Mouse (Mus musculus) liver, embryonic 14.5 days (tissue): Measurements from ENCODE around the gene Depdc1b.

Experiments
- CTCF ChIP-seq: IDR thresholded peaks from 2 replicates; pipeline ENCODE4 v1.5.1; 2016; ENCODE audit warnings: antibody characterized with exemption, low read depth, control low read depth
- EP300 ChIP-seq: IDR thresholded peaks from 2 replicates; pipeline ENCODE4 v1.6.1; 2016; ENCODE audit warnings: antibody characterized with exemption, low read depth

DNA sequence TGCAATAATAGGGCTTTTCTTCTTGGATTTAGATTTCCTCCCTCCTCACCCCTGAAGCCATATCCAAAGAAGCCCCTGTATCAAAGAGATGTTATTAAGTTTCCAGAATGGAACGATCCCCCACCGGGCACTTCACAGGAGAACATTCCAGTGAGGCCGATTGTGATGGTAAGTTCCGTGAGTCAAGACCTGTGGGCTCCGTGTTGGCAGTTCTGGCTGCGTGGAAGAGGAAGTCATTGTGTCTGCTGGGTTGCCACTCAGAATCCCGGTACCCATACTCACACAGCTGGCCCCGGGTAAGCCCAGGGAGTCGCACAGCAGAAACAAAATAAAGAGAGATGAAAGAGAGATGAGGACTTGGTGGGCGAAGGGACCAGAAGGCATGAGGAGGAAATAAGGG, 41.2 kb downstream of the Depdc1b start:
- no peak for TF ChIP-seq CTCF
- no peak for TF ChIP-seq EP300
